Mouse (Mus musculus) embryonic facial prominence, embryonic 10.5 days (tissue): Measurements from ENCODE around the gene Syne1. TPM values are rescaled to one million over a fixed set of nuclear protein-coding genes. Genes with fewer than 3 reads are reported as not detected.

ENCODE experiments used
- DNase-seq: peaks from one replicate; pipeline ENCODE4 v3.0.0-alpha.2; 2017; ENCODE audit warnings: low spot score
- H3K27ac ChIP-seq: fragments of 300-500 bp; sonication (generic); replicated peaks from 2 replicates; pipeline ENCODE4 v1.5.1; 2016; ENCODE audit warnings: mild to moderate bottlenecking
- H3K27me3 ChIP-seq: fragments of 300-500 bp; sonication (generic); replicated peaks from 2 replicates; pipeline ENCODE4 v1.6.1; 2016; ENCODE audit warnings: low read depth, mild to moderate bottlenecking; ENCODE audit not compliant: poor library complexity, severe bottlenecking
- H3K36me3 ChIP-seq: fragments of 300-500 bp; sonication (generic); replicated peaks from 2 replicates; pipeline ENCODE4 v1.6.1; 2016; ENCODE audit warnings: mild to moderate bottlenecking, moderate library complexity
- H3K4me1 ChIP-seq: fragments of 300-500 bp; sonication (generic); 2 replicates; pipeline ENCODE4 v1.6.1; 2016
- H3K4me3 ChIP-seq: fragments of 300-500 bp; sonication (generic); 2 replicates; pipeline ENCODE4 v1.5.1; 2016; ENCODE audit warnings: mild to moderate bottlenecking, moderate library complexity
- H3K9me3 ChIP-seq: fragments of 300-500 bp; sonication (generic); 2 replicates; pipeline ENCODE4 v1.6.1; 2016; ENCODE audit warnings: mild to moderate bottlenecking
- WGBS: fragments of 180-500 bp; shearing (Covaris S2); methylation state at CpG from one replicate; pipeline ENCODE4 v1.1.7; 2016; 5-methylcytosine and 5-hydroxymethylcytosine counted together
- polyA plus RNA-seq: library from polyadenylated mRNA; unstranded; fragments of >200 nt; fragmentation: Nextera tagmentation; extraction: Ambion mirVana; gene quantifications from 2 replicates; pipeline ENCODE4 v1.2.1, GENCODE M21; 2016

The Syne1 gene
- polyA plus RNA-seq, 1 experiment from 2014 or later = 2.5 TPM

- DNase-seq = no peak
- no peaks in the 10 kb centered on the region for H3K4me1 ChIP-seq
Observed at GRCm38 (mm10) chr10:5139246-5139931, 411.9 kb downstream of the Syne1 start.

DNA sequence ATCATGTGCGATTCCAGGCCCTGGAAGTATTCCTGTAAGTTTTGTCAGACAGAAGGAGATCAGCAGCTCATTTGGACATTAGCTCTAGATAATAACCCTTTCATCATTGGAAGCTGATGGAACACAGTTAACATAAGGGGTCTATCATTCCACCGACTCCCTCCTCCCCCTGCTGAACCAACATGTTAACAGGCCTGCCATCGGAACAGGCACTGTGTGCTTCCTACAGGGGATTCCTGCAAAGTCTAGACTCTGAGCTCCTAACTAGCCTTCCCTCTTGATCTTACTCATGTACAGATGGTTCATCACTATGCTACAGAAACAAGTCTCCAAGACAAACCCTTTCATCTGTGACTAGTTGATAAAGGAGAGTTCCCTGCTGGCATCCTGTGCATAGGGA lies 419.2 kb downstream of the Syne1 start:
- Histone ChIP-seq H3K36me3 (no peaks in the 10 kb centered on the region), H3K27me3 (no peaks in the 10 kb centered on the region), H3K9me3 (no peaks in the 10 kb centered on the region), H3K4me3 (no peak overlapping the region), H3K27ac (no peak overlapping the region), H3K4me1 (no peaks in the 10 kb centered on the region)
- 89% methylated on average over 3 of the region's 3 CpGs for WGBS
- DNase-seq = no peak

More at GRCm38 (mm10) chr10:5139246-5139931, 411.9 kb downstream of the Syne1 start:
- no peaks in the 10 kb centered on the region for H3K9me3 ChIP-seq
- no peaks in the 10 kb centered on the region for H3K27me3 ChIP-seq
- no peak overlapping the region for H3K4me3 ChIP-seq
- no peak overlapping the region for H3K27ac ChIP-seq
- no peaks in the 10 kb centered on the region; the same call in 1 of the 2 replicates for H3K36me3 ChIP-seq
- WGBS = 90% methylated on average over 3 of the region's 3 CpGs

GRCm38 (mm10) chr10:5130495-5130894 lies 420.8 kb downstream of the Syne1 start:
- WGBS = 93% methylated on average over 1 of the region's 1 CpGs
- Histone ChIP-seq H3K9me3 (no peaks in the 10 kb centered on the region), H3K4me3 (no peak overlapping the region), H3K4me1 (no peaks in the 10 kb centered on the region), H3K27me3 (no peaks in the 10 kb centered on the region), H3K36me3 (no peaks in the 10 kb centered on the region), H3K27ac (no peak overlapping the region)
- DNase-seq = no peak

- Histone ChIP-seq H3K27me3 (no peaks in the 10 kb centered on the region), H3K9me3 (no peaks in the 10 kb centered on the region), H3K36me3 (no peaks in the 10 kb centered on the region; the same call in 1 of the 2 replicates), H3K4me1 (no peaks in the 10 kb centered on the region), H3K4me3 (no peak overlapping the region), H3K27ac (no peak overlapping the region)
- no peak for DNase-seq
- 95% methylated on average over 7 of the region's 7 CpGs for WGBS
Observed at GRCm38 (mm10) chr10:5124757-5125156, 426.5 kb downstream of the Syne1 start.

DNA sequence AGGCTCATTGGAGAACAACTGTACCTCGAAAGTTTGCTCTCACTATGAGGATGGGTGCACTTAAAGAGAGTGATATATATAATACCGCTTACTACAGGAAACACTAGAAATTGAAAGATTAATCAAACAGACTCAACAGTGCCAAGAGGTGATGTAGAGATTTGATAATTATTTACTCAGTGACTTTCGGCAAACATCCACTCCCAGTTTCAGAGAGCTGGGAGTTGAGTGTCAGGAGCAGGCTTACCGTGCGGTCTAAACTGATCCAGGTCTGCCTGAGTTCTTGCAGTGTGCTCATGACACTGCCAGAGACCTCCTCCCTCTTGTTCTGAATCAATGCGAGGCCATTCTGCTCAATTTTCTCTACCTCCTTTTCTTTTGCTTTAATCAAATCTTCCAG lies 434.6 kb downstream of the Syne1 start:
- H3K4me3 ChIP-seq = no peak overlapping the region
- no peak overlapping the region for H3K27ac ChIP-seq
- no peaks in the 10 kb centered on the region for H3K4me1 ChIP-seq
- no peaks in the 10 kb centered on the region for H3K27me3 ChIP-seq
- no peaks in the 10 kb centered on the region for H3K9me3 ChIP-seq
- H3K36me3 ChIP-seq = no peaks in the 10 kb centered on the region; the same call in 1 of the 2 replicates
- DNase-seq = no peak
- WGBS = 92% methylated on average over 6 of the region's 6 CpGs

DNA sequence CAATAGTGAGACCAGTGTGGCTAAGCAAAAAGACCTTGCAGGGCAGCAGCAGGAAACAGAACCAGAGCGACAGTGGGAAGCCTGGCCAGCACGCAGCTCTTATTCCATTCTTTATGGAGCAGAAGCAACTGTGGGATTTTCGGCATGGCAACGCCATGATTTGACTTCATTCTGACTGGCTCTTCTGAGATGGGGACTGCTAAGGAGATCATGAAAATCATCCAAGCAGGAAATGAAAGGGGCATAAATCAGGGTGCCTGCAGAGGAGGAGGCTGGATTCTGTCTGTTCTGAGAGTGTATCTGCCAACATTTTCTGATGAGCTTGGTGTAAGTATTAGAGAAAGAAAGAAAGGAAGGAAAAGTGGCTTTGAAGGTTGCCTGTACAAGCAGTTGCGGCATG lies 435.1 kb downstream of the Syne1 start:
- Histone ChIP-seq H3K27me3 (no peaks in the 10 kb centered on the region), H3K36me3 (no peaks in the 10 kb centered on the region; the same call in 1 of the 2 replicates), H3K4me3 (no peak overlapping the region), H3K9me3 (no peaks in the 10 kb centered on the region), H3K27ac (no peak overlapping the region), H3K4me1 (no peaks in the 10 kb centered on the region)
- 89% methylated on average over 5 of the region's 5 CpGs for WGBS
- DNase-seq = no peak

DNA sequence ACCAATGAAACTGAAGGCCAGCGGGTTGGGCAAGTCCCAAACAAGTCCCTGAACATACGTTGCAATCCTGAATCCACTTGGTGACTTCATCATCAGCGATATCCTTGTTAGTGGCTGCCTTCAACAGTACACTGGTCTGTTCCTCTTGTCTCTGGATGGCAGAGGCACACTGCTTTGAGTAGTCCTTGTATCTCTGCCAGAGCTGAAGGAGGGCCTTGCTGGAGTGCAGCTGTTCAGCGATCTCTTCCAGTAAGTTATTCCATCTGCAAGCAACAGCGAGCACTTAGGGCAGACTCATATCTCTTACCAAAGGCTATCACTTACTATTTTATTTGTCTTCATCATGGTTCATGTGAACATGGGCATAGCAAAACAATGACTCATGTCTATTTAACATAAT lies 440.5 kb downstream of the Syne1 start:
- 94% methylated on average over 5 of the region's 5 CpGs for WGBS
- no peaks in the 10 kb centered on the region for H3K4me1 ChIP-seq
- no peak overlapping the region for H3K27ac ChIP-seq
- DNase-seq = no peak
- H3K4me3 ChIP-seq = no peak overlapping the region
- H3K27me3 ChIP-seq = no peaks in the 10 kb centered on the region
- no peaks in the 10 kb centered on the region for H3K9me3 ChIP-seq
- H3K36me3 ChIP-seq = no peaks in the 10 kb centered on the region; the same call in 1 of the 2 replicates

DNA sequence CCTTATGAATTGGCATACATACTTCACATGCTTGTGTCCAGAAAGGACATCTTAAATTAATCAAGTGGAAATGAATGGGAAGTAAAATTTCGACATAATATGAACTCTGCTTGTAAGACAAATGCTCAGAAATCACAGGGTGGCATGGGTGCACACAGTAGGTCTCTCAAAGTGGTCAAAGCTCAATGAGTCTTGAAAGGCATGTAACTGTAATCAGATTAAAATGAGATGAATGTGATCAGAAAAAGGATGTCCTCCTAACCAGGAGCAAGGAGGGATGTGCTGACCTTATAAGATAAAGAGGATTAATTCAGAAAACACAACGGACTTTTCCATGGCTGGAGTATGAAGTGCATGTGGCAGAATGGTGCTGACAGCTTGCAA lies 453.5 kb downstream of the Syne1 start:
- Histone ChIP-seq H3K4me1 (no peaks in the 10 kb centered on the region), H3K27me3 (no peaks in the 10 kb centered on the region), H3K36me3 (no peaks in the 10 kb centered on the region; the same call in 1 of the 2 replicates), H3K4me3 (no peak overlapping the region), H3K27ac (no peak overlapping the region), H3K9me3 (no peaks in the 10 kb centered on the region)
- DNase-seq = no peak
- 77% methylated on average over 2 of the region's 2 CpGs for WGBS

DNA sequence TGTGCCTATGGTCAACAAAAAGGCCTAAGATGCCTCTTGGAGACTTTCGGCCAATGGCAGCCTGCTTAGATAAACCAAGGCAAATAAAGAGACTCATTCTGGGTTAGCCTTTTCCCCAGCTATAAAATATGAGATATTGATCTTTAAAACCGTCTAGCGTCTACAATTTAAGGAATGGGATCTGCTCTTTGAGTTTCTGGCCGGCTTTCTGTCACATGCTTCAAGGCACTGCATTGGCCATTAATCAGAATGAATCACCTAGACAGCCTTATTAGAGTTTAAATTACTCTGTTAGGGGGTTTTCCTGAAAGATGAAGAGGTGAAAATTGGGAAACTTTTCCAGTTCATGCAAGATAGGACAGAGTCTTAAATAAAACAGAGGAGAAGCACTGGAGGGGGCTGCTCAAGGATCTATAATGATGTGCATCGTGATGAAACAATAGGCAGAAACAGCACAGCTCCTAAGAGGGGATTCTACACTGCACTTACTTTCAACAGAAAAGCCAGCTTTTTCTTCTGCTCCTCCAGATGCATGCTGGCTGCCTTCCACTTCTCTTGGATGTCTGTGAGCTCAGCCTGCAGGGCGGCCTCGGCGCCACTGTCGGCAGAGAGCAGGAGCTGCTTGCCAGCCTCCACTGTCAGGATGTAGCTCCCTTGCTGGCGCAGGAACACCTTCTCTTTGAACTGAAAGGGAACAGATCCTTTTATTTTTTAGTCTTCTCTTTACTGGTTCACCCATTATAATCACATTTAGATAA lies 454.1 kb downstream of the Syne1 start:
- Histone ChIP-seq H3K4me1 (no peaks in the 10 kb centered on the region), H3K4me3 (no peak overlapping the region), H3K27ac (no peak overlapping the region), H3K27me3 (no peaks in the 10 kb centered on the region), H3K9me3 (no peaks in the 10 kb centered on the region), H3K36me3 (no peaks in the 10 kb centered on the region; the same call in 1 of the 2 replicates)
- no peak for DNase-seq
- WGBS = 83% methylated on average over 10 of the region's 10 CpGs

- no peaks in the 10 kb centered on the region for H3K36me3 ChIP-seq
- H3K9me3 ChIP-seq = no peaks in the 10 kb centered on the region
- no peaks in the 10 kb centered on the region for H3K27me3 ChIP-seq
- no peaks in the 10 kb centered on the region for H3K4me1 ChIP-seq
- no peak for DNase-seq
- H3K4me3 ChIP-seq = no peak overlapping the region
- 80% methylated on average over 4 of the region's 4 CpGs for WGBS
- no peak overlapping the region for H3K27ac ChIP-seq
Observed at GRCm38 (mm10) chr10:5089133-5089532, 462.1 kb downstream of the Syne1 start.

GRCm38 (mm10) chr10:5087336-5087735 lies 463.9 kb downstream of the Syne1 start:
- H3K4me1 ChIP-seq = no peaks in the 10 kb centered on the region
- H3K36me3 ChIP-seq = no peaks in the 10 kb centered on the region
- DNase-seq = no peak
- H3K27me3 ChIP-seq = no peaks in the 10 kb centered on the region
- 89% methylated on average over 7 of the region's 7 CpGs for WGBS
- H3K27ac ChIP-seq = no peak overlapping the region
- H3K4me3 ChIP-seq = no peak overlapping the region
- no peaks in the 10 kb centered on the region for H3K9me3 ChIP-seq

GRCm38 (mm10) chr10:5086329-5086728 lies 465.0 kb downstream of the Syne1 start:
- 84% methylated on average over 6 of the region's 6 CpGs for WGBS
- Histone ChIP-seq H3K27me3 (no peaks in the 10 kb centered on the region), H3K9me3 (no peaks in the 10 kb centered on the region), H3K4me1 (no peaks in the 10 kb centered on the region), H3K36me3 (no peaks in the 10 kb centered on the region), H3K27ac (no peak overlapping the region), H3K4me3 (no peak overlapping the region)
- no peak for DNase-seq

DNA sequence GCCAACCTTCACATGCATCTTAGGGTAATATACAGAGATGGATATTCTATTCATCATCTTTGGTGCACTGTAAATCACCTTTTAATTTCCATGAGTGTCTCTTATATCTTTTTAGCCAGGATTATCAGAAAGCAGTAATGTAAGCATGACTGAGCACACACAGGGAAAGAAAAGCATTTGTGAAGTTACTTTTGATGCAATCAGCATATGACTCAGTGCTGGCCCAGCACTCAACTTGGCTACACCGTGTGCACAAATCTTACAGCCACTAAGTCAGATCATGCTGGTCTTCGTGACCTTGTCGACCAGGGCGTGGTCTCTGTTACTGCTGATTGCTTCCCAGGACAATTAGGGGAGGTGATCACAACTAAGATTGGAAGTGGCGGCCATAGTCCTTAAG lies 465.5 kb downstream of the Syne1 start:
- H3K4me1 ChIP-seq = no peaks in the 10 kb centered on the region
- DNase-seq = no peak
- H3K9me3 ChIP-seq = no peaks in the 10 kb centered on the region
- H3K36me3 ChIP-seq = no peaks in the 10 kb centered on the region
- no peaks in the 10 kb centered on the region for H3K27me3 ChIP-seq
- H3K4me3 ChIP-seq = no peak overlapping the region
- H3K27ac ChIP-seq = no peak overlapping the region
- 86% methylated on average over 5 of the region's 5 CpGs for WGBS
